11 mouse cellular contexts compared by ENCODE assay signal in genomic region chrX:38402004-38402403, GRCm38 (mm10). TPM values are rescaled to one million over a fixed set of nuclear protein-coding genes. Genes with fewer than 3 reads are reported as not detected.
A peak's percentile ranks its signal among the peaks of the same experiment; 100 is the strongest.
DNase-seq lines count a peak whose midpoint lies in the region; ATAC-seq and TF ChIP-seq lines count a peak whose summit lies in the region.
"Had no signal": no experiment of that assay in that cellular context is flagged by ENCODE, and none has a peak within 500 bp of the region (broad histone marks: within the 10 kb centered on the region; RNA-seq: fewer than 3 reads in every experiment).

No protein-coding gene starts in this region.

- no peak for ATAC-seq in erythroblast, adult 5-6 weeks (replicated peaks; ENCODE audit: low FRiP score, poor library complexity, severe bottlenecking)
- ATAC-seq: midbrain, embryonic 13.5 days had no signal

- no peaks in the 10 kb centered on the region for H3K27me3 ChIP-seq in heart, embryonic 10.5 days (ENCODE audit: insufficient read depth, poor library complexity, severe bottlenecking)
- H3K27me3 ChIP-seq: hindbrain, embryonic 13.5 days; midbrain, embryonic 13.5 days had no signal

- no peaks in the 10 kb centered on the region for H3K4me1 ChIP-seq in heart, embryonic 10.5 days
- H3K4me1 ChIP-seq: hindbrain, embryonic 13.5 days; midbrain, embryonic 13.5 days had no signal

- H3K9me3 ChIP-seq in heart, embryonic 10.5 days, result no peaks in the 10 kb centered on the region
- H3K9me3 ChIP-seq: hindbrain, embryonic 13.5 days; midbrain, embryonic 13.5 days had no signal

- H3K36me3 ChIP-seq in heart, embryonic 10.5 days, result no peaks in the 10 kb centered on the region
- H3K36me3 ChIP-seq: hindbrain, embryonic 13.5 days; midbrain, embryonic 13.5 days had no signal

- no peak overlapping the region for H3K27ac ChIP-seq in heart, embryonic 10.5 days
- H3K27ac ChIP-seq: hindbrain, embryonic 13.5 days; midbrain, embryonic 13.5 days had no signal

- 61% methylated on average over 6 of the region's 6 CpGs for WGBS in heart, embryonic 10.5 days

- TF ChIP-seq POLR2A in brain, embryonic 14.5 days (IDR thresholded peaks at IDR 0.05; ENCODE audit: borderline replicate concordance, extremely low read depth, insufficient read depth, insufficient read length, poor library complexity, severe bottlenecking), result no peak

- TF ChIP-seq CTCF in brain, embryonic 14.5 days (IDR thresholded peaks at IDR 0.05; ENCODE audit: borderline replicate concordance, extremely low read depth, insufficient read depth, insufficient read length), result no peak

- peak; percentile 45 for DNase-seq in heart, adult 8-10 months (ENCODE audit: low spot score)
- DNase-seq in heart, embryonic 10.5 days (ENCODE audit: low spot score), result no peak
- peak; percentile 4 for DNase-seq in NIH3T3 (ENCODE audit: low read depth)
- DNase-seq in brain, embryonic 14.5 days (ENCODE audit: low read depth), result peak; percentile 44
- peak; percentile 28 to 55 for DNase-seq in lung, adult 18-20 months
- DNase-seq in right cerebral cortex, postnatal 4 days, result no peak
- no peak for DNase-seq in cerebellum, adult 11 months
- DNase-seq: cerebellum, postnatal 36 days had no signal

- H3K4me3 ChIP-seq in heart, embryonic 10.5 days, result no peak overlapping the region
- H3K4me3 ChIP-seq: hindbrain, embryonic 13.5 days; midbrain, embryonic 13.5 days had no signal

RNA-seq across cellular contexts. Expression of gene Lamp2, which starts 54.2 kb away (rescaled TPM):
- total RNA-seq in heart, adult 8-10 months (2022), result 100 to 1,000 TPM; 135 to 137 (median 136) TPM
- 96.9 and 115 TPM in 2 replicates for polyA plus RNA-seq in heart, embryonic 10.5 days (2016; fragmentation: Nextera tagmentation; extraction: Ambion mirVana)
- 40.6 and 49.5 TPM in 2 replicates for polyA plus RNA-seq in brain, embryonic 14.5 days (2012; rRNA removed)
- total RNA-seq in erythroblast, adult 5-6 weeks (2015; ENCODE audit: low replicate concordance), result 85.7 and 86.5 TPM in 2 replicates
- total RNA-seq in erythroblast, adult 5-6 weeks (2017; ENCODE audit: low replicate concordance), result 50.0 and 58.9 TPM in 2 replicates

Comparison
In these comparisons a context has a peak if more than half of its experiments do, and no peak if none do; other contexts are left out.
1. DNase-seq: peak in heart, adult 8-10 months (single experiment), NIH3T3 (single experiment), brain, embryonic 14.5 days (single experiment) and lung, adult 18-20 months (2 of 2); none in heart, embryonic 10.5 days (single experiment), right cerebral cortex, postnatal 4 days (single experiment) and cerebellum, adult 11 months (single experiment).